Mouse (Mus musculus) lung, adult 10 weeks (tissue): Measurements from ENCODE around the gene Ywhae. TPM values are rescaled to one million over a fixed set of nuclear protein-coding genes. Genes with fewer than 3 reads are reported as not detected.

Source experiments
- polyA plus RNA-seq: library from polyadenylated mRNA; stranded (reverse); fragments of 350-450 nt; fragmentation: Illumina TruSeq; extraction: RNeasy Lipid Tissue Mini Kit (QIAGEN cat#74804); gene quantifications from one replicate; pipeline ENCODE4 v1.2.3, GENCODE M21; 2014; ENCODE audit warnings: low read depth, low replicate concordance; ENCODE audit not compliant: insufficient read depth

Gene Ywhae
- polyA plus RNA-seq, result 219 TPM

DNA sequence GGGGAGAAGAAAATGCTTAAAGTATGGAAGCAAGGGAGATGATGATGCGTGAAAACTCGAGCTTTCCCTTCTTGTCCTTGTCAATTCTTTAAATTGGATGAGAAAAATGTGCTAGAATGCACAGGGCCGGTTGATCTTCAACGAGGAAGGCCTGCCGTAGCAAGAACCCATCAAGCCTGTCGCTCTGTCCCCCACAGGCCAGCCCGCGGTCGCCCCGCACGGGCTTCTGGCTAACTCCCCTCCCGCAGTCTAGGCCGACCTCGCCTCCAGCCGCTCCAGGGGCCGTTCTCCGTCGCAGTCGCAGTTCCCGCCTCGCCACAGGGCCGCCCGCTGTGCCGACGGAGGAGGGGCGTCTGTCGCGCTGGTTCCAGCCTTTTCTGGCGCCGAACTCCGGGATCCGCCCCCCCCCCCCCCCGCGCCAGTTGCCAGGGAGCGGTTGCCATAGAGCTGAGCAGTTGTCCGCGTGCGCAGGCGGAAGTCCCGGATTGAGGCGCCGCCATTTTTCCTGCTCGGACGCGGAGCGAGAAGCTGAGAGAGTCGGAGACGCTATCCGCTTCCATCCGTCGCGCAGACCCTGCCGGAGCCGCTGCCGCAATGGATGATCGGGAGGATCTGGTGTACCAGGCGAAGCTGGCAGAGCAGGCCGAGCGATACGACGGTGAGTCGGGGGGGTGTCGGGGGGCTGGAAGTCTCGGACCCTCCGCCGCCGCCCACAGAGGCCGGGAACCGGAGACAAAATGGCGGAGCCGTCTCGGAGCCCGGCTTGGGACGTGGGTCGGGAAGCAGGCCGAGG lies at the start of gene Ywhae:
Gene Ywhae, plus strand, starts transcription at position 436 of the 793 bp plus-strand sequence.

DNA sequence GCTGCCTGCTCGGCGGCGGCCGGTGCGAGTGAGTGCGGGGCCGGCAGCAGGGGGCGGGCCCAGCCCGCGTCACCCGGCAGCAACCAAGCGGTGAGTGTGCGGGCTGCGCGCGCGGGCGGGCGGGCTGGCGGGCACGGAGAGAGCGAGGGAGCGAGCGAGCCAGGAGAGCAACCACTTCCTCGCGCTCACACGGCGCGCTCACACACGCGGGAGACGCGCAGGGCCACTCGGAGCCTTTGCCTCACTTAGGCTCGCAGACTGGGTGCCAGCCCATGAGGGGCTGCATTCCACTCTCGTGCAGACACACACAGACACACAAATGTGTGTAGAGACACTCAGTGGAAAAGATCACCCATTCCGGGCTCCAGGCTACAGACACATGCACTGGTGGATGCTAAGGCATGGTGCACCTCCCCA lies 63.4 kb downstream of the Ywhae start, which contains the start of gene Doc2b:
Gene Doc2b, minus strand, starts transcription at position 21 of the 417 bp plus-strand sequence.

Other genes with a start within 250 kb of the Ywhae start
- gene Prpf8, start 246.1 kb upstream of the Ywhae start, polyA plus RNA-seq, result 25.0 TPM
- 13.1 TPM for gene Rilp, start 222.8 kb upstream of the Ywhae start, polyA plus RNA-seq
- gene Scarf1, start 219.3 kb upstream of the Ywhae start, polyA plus RNA-seq, result 17.8 TPM
- 20.6 TPM for gene Slc43a2, start 201.2 kb upstream of the Ywhae start, polyA plus RNA-seq
- 104 TPM for gene Pitpna, start 144.8 kb upstream of the Ywhae start, polyA plus RNA-seq
- gene Inpp5k, start 101.9 kb upstream of the Ywhae start, polyA plus RNA-seq, result 40.8 TPM
- gene Myo1c, start 82.4 kb upstream of the Ywhae start, polyA plus RNA-seq, result 87.1 TPM
- 59.3 TPM for gene Crk, start 53.6 kb upstream of the Ywhae start, polyA plus RNA-seq
- 0.35 TPM for gene Doc2b, start 63.2 kb downstream of the Ywhae start, polyA plus RNA-seq
- 10.0 TPM for gene Rph3al, start 205.6 kb downstream of the Ywhae start, polyA plus RNA-seq